Mouse (Mus musculus) left cerebral cortex, postnatal 36 days (tissue): ENCODE results near the gene Add3. TPM values are rescaled to one million over a fixed set of nuclear protein-coding genes. Genes with fewer than 3 reads are reported as not detected.

Source experiments
- DNase-seq, 2 experiments: peaks; one replicate each; pipeline ENCODE4 v3.0.0; 2021 to 2022; ENCODE audit warnings: low spot score in 2 of 2, mixed read lengths in 1 of 2
- intact Hi-C: fragments of 180-260 bp; cut with DNase I; formaldehyde crosslinking; loops from one replicate; pipeline ENCODE4 v1.15.1; 2025
- total RNA-seq, 2 experiments: library from RNA; stranded (reverse); gene quantifications; 2 replicates each; pipeline ENCODE4 v1.2.3; 2021

The Add3 gene
- total RNA-seq, result 10 to 100 TPM; 89.3 to 89.6 TPM

GRCm38 (mm10) chr19:53140044-53140803, at the start of gene Add3:
Gene Add3 (plus strand): TSS chr19:53140443.
- DNase-seq, result peak; percentile 69 to 71
- intact Hi-C loops, result loop anchor here (5.0 kb wide), 7 partner anchors 37 to 187 kb away; partner anchors contain the start of gene Mxi1

- no peak for DNase-seq
- intact Hi-C loops, result no loop called here
Observed at GRCm38 (mm10) chr19:53090677-53091076, 49.6 kb upstream of the Add3 start.

GRCm38 (mm10) chr19:53092251-53092650, 48.0 kb upstream of the Add3 start:
- intact Hi-C loops, result no loop called here
- no peak for DNase-seq

- no peak for DNase-seq
- intact Hi-C loops, result no loop called here
Observed at GRCm38 (mm10) chr19:53093294-53093693, 46.9 kb upstream of the Add3 start.

- DNase-seq, result no peak
Observed at GRCm38 (mm10) chr19:53094684-53095083, 45.6 kb upstream of the Add3 start.

GRCm38 (mm10) chr19:53101374-53102300, 38.6 kb upstream of the Add3 start:
- no peak for DNase-seq
- intact Hi-C loops, result no loop called here

More at GRCm38 (mm10) chr19:53094684-53095083, 45.6 kb upstream of the Add3 start:
- intact Hi-C loops, result no loop called here

GRCm38 (mm10) chr19:53105374-53106090, 34.7 kb upstream of the Add3 start:
- intact Hi-C loops, result no loop called here
- no peak for DNase-seq

GRCm38 (mm10) chr19:53106952-53107351, 33.3 kb upstream of the Add3 start:
- intact Hi-C loops, result no loop called here
- DNase-seq, result no peak

GRCm38 (mm10) chr19:53107361-53108247, 32.6 kb upstream of the Add3 start:
- DNase-seq, result no peak
- intact Hi-C loops, result no loop called here

- intact Hi-C loops, result no loop called here
- DNase-seq, result no peak
Observed at GRCm38 (mm10) chr19:53111996-53112590, 28.1 kb upstream of the Add3 start.

GRCm38 (mm10) chr19:53119255-53119795, 20.9 kb upstream of the Add3 start:
- intact Hi-C loops, result no loop called here
- no peak for DNase-seq

GRCm38 (mm10) chr19:53120483-53120882, 19.8 kb upstream of the Add3 start:
- intact Hi-C loops, result no loop called here
- DNase-seq, result no peak

- no peak for DNase-seq
- intact Hi-C loops, result no loop called here
Observed at GRCm38 (mm10) chr19:53122641-53123241, 17.5 kb upstream of the Add3 start.

GRCm38 (mm10) chr19:53123301-53123700, 16.9 kb upstream of the Add3 start:
- DNase-seq, result no peak
- intact Hi-C loops, result no loop called here

GRCm38 (mm10) chr19:53125679-53126078, 14.6 kb upstream of the Add3 start:
- intact Hi-C loops, result no loop called here

GRCm38 (mm10) chr19:53126546-53126945, 13.7 kb upstream of the Add3 start:
- no peak for DNase-seq

More at GRCm38 (mm10) chr19:53125679-53126078, 14.6 kb upstream of the Add3 start:
- no peak for DNase-seq

GRCm38 (mm10) chr19:53127320-53128291, 12.6 kb upstream of the Add3 start:
- intact Hi-C loops, result no loop called here
- no peak for DNase-seq

More at GRCm38 (mm10) chr19:53126546-53126945, 13.7 kb upstream of the Add3 start:
- intact Hi-C loops, result no loop called here
